Mouse (Mus musculus): ENCODE results near the gene Bcl2a1a. TPM values are rescaled to one million over a fixed set of nuclear protein-coding genes. Genes with fewer than 3 reads are reported as not detected.
"Not testable (repeated sequence)": the region's sequence is repeated elsewhere in the genome, so short reads cannot be mapped to it uniquely, and the experiment has no call there.

The Bcl2a1a gene
- total RNA-seq (2017), result 0.41 TPM in 1 of 2 replicates, not detected in the other

GRCm38 (mm10) chr9:88956670-88957153 is at the start of gene Bcl2a1a:
TSS of gene Bcl2a1a (plus strand) at chr9:88956900.
- peak; percentile 52 for ATAC-seq (replicated peaks; ENCODE audit: low read depth, poor library complexity, severe bottlenecking)

GRCm38 (mm10) chr9:88916576-88916975 is 40.1 kb upstream of the Bcl2a1a start:
- not testable (repeated sequence) for ATAC-seq (replicated peaks; ENCODE audit: low read depth, poor library complexity, severe bottlenecking)

- ATAC-seq (replicated peaks; ENCODE audit: low read depth, poor library complexity, severe bottlenecking), result peak; percentile 71
Observed at GRCm38 (mm10) chr9:88938312-88938711, 18.4 kb upstream of the Bcl2a1a start.

GRCm38 (mm10) chr9:88951466-88951865 is 5.2 kb upstream of the Bcl2a1a start:
- not testable (repeated sequence) for ATAC-seq (replicated peaks; ENCODE audit: low read depth, poor library complexity, severe bottlenecking)

DNA sequence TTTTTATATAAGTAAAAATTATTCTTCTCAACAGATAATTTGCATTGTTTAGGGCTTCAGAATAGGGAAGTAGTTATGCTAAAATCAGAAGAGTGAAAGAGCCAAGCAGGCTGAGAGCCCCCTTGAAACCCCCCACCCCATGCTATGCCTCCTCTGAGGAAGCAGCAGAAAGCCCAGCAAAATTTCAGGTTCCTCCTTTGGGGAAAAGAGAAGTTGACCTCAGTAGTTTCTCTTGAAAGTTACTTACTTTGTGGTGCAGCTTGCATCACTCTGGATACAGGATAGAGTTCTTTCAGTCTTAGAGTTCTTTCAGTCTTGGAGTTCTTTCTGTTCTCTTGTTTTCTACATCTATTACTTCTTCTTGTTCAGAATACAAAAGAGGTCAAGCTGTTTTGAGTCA is 3.5 kb upstream of the Bcl2a1a start:
- peak; percentile 79 for ATAC-seq (replicated peaks; ENCODE audit: low read depth, poor library complexity, severe bottlenecking)

GRCm38 (mm10) chr9:88955224-88955623 is 1.5 kb upstream of the Bcl2a1a start:
- ATAC-seq (replicated peaks; ENCODE audit: low read depth, poor library complexity, severe bottlenecking), result 0 out of 2 replicates have a peak, but pooled peaks have one; percentile 31

DNA sequence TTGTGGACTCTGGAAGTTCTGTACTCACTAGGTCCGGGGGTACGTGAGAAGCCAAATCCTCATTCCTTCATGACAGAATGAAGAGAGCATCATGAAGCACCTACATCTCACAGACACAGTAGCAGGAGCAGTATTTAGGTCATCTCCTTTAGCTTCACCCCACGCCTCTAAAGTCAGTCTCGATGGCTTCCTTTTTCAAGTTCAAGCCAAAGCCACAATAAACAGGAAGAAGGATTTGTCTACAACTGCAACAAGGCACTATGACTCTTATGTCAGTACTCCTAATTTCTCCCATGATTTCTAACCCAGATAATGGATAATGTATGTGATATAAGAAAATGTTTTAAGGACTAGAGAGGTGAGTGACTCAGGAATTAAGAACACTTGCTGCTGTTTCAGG is 665 bp upstream of the Bcl2a1a start:
- peak; percentile 23; the same call in 1 of the 2 replicates for ATAC-seq (replicated peaks; ENCODE audit: low read depth, poor library complexity, severe bottlenecking)

DNA sequence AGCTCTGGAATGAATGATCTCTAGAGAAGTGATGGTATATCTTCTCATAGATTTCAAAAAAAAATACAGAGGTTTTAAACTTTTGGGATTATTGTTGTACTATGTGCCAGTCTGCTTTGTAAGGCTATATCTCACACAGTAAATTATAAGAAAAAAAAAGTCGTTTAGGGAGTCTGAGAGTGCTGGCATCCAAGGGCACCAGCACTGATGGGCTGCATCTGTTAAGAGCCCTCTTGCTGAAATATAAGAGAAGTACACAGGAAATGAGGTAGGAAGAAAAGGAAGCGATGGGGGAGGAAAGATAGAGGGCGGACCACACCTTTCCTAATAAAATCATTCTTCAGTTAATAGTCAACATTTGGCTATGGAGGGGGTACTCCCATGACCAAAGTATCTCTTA is 2.2 kb downstream of the Bcl2a1a start:
- no peak for ATAC-seq (replicated peaks; ENCODE audit: low read depth, poor library complexity, severe bottlenecking)

DNA sequence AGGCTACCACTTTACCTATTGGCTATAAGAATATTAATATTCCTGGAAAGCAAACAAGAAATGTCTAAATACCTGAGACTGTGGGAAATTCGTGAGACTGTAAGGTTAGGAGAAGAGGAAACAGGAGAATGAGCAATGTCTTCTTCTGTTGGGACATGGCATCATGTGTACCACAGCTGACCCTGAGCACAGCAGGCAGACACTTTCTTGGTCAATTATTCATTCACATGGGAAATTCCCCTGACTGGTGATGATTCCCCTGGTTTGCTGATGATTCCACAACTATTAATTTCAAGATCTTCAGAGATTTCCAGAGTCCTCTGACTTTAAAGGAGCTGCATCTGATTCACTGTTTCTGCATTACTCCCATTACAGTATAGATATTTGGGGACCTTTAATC is 3.3 kb downstream of the Bcl2a1a start:
- ATAC-seq (replicated peaks; ENCODE audit: low read depth, poor library complexity, severe bottlenecking), result not testable (repeated sequence)

GRCm38 (mm10) chr9:88966462-88966861 is 9.8 kb downstream of the Bcl2a1a start:
- ATAC-seq (replicated peaks; ENCODE audit: low read depth, poor library complexity, severe bottlenecking), result not testable (repeated sequence)

GRCm38 (mm10) chr9:88969502-88969901 is 12.8 kb downstream of the Bcl2a1a start:
- ATAC-seq (replicated peaks; ENCODE audit: low read depth, poor library complexity, severe bottlenecking), result peak; percentile 79

DNA sequence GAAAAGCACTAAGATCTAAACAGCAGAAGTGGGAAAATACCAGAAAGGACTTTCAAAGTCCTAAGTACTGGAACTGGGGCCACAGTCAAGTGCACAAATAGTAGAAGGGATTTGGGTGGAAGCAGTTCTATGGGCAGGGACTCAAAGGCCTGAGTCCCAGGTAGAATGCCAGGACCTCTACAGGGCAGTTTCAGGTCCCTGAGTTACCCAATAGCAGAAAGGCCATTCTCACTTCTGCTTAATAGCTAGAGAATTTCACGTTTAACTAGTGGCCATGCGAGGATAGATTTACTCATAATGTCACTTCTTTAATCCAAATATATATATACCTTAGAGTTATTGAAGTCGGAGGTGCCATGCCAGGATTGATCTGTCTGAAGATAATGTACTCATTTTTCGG is 20.2 kb downstream of the Bcl2a1a start:
- not testable (repeated sequence) for ATAC-seq (replicated peaks; ENCODE audit: low read depth, poor library complexity, severe bottlenecking)

GRCm38 (mm10) chr9:88979781-88980180 is 23.1 kb downstream of the Bcl2a1a start:
- not testable (repeated sequence) for ATAC-seq (replicated peaks; ENCODE audit: low read depth, poor library complexity, severe bottlenecking)

DNA sequence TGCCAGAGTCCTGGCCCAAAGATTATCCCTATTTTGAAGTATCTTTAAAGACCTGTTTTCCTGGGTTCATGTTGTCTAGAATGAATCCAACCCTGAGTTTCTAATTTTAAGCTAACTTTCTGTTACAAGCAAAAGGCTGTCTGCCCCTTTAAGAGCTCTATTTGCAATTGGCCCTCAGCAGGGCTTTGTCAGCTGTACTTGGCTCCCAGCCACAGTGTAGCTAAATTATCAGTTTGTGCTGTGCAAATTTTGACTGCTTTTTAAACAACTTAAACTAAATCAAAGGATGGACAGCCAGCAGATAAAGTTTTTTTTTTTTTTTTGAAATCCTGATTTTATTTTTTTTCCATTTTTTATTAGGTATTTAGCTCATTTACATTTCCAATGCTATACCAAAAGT is 44.8 kb downstream of the Bcl2a1a start:
- not testable (repeated sequence) for ATAC-seq (replicated peaks; ENCODE audit: low read depth, poor library complexity, severe bottlenecking)

Other genes starting within 250 kb of the Bcl2a1a start
- 14.5 and 38.9 TPM in 2 replicates for gene Mthfsl, start 236.6 kb upstream of the Bcl2a1a start, total RNA-seq (2017)
- gene Bcl2a1d, start 225.0 kb upstream of the Bcl2a1a start, total RNA-seq (2017), result not detected in 2 replicates
- gene Trim43c, start 117.7 kb upstream of the Bcl2a1a start, total RNA-seq (2017), result not detected in 2 replicates
- not detected in 2 replicates for gene Trim43b, start 135.9 kb downstream of the Bcl2a1a start, total RNA-seq (2017)
- 1.6 TPM in 1 of 2 replicates, not detected in the other for gene Bcl2a1b, start 242.3 kb downstream of the Bcl2a1a start, total RNA-seq (2017)
- not detected in 2 replicates for gene Gm29094, start 242.5 kb downstream of the Bcl2a1a start, total RNA-seq (2017)

Data from common myeloid progenitor, adult 5-6 weeks (primary cell).